Mouse (Mus musculus) ovary, postnatal 10 days (tissue): Measurements from ENCODE around the gene Adora2a.
"Not testable (repeated sequence)": the region's sequence is repeated elsewhere in the genome, so short reads cannot be mapped to it uniquely, and the experiment has no call there.

ENCODE experiments used
- DNase-seq: peaks from one replicate; pipeline ENCODE4 v3.0.0; 2022; ENCODE audit warnings: low spot score

Gene Adora2a

GRCm38 (mm10) chr10:75345265-75345664, 28.6 kb downstream of the Adora2a start:
- no peak for DNase-seq

GRCm38 (mm10) chr10:75350564-75350963, 33.9 kb downstream of the Adora2a start:
- no peak for DNase-seq

- no peak for DNase-seq
Measured at GRCm38 (mm10) chr10:75352541-75352940, 35.9 kb downstream of the Adora2a start.

GRCm38 (mm10) chr10:75353838-75354241, 37.2 kb downstream of the Adora2a start:
- not testable (repeated sequence) for DNase-seq

- no peak for DNase-seq
Measured at GRCm38 (mm10) chr10:75355341-75355740, 38.7 kb downstream of the Adora2a start.

- DNase-seq: not testable (repeated sequence)
Measured at GRCm38 (mm10) chr10:75364214-75364690, 47.6 kb downstream of the Adora2a start.

- DNase-seq: no peak
Measured at GRCm38 (mm10) chr10:75364796-75365195, 48.1 kb downstream of the Adora2a start.

GRCm38 (mm10) chr10:75365231-75365633, 48.6 kb downstream of the Adora2a start:
- DNase-seq: no peak

- not testable (repeated sequence) for DNase-seq
Measured at GRCm38 (mm10) chr10:75373655-75374351, 57.1 kb downstream of the Adora2a start.

- DNase-seq: no peak
Measured at GRCm38 (mm10) chr10:75378688-75379087, 62.0 kb downstream of the Adora2a start.
